Mouse (Mus musculus) olfactory bulb, adult 2 months (tissue): ENCODE results near the gene Gp1bb. TPM values are rescaled to one million over a fixed set of nuclear protein-coding genes. Genes with fewer than 3 reads are reported as not detected.

Experiments used
- H3K27ac ChIP-seq: fragments of 200-500 bp; 2 replicates; pipeline ENCODE4 v1.5.1; 2012; ENCODE audit warnings: low read depth, low read length; ENCODE audit not compliant: insufficient read depth
- H3K4me1 ChIP-seq: fragments of 200-500 bp; 2 replicates; pipeline ENCODE4 v1.6.1; 2012; ENCODE audit warnings: low read length; ENCODE audit not compliant: control insufficient read depth, insufficient read depth
- H3K4me3 ChIP-seq: fragments of 200-500 bp; 2 replicates; pipeline ENCODE4 v1.5.1; 2012; ENCODE audit warnings: mild to moderate bottlenecking, low read depth, low read length, moderate library complexity; ENCODE audit not compliant: insufficient read depth
- CTCF ChIP-seq: fragments of 200-500 bp; IDR thresholded peaks from 2 replicates; pipeline ENCODE4 v1.5.1; 2012; ENCODE audit warnings: low read depth, mild to moderate bottlenecking, low read length, moderate library complexity; ENCODE audit not compliant: insufficient read depth
- POLR2A ChIP-seq: fragments of 200-500 bp; IDR thresholded peaks from 2 replicates; pipeline ENCODE4 v1.6.1; 2012; ENCODE audit warnings: mild to moderate bottlenecking, low read depth, low read length, moderate library complexity; ENCODE audit not compliant: insufficient read depth
- WGBS: fragments of 180-500 bp; shearing (Covaris S2); methylation state at CpG from one replicate; pipeline ENCODE4 v1.1.7; 2018; 5-methylcytosine and 5-hydroxymethylcytosine counted together
- polyA plus RNA-seq: library from polyadenylated mRNA; stranded (reverse); fragments of >200 nt; gene quantifications from 2 replicates; pipeline ENCODE4 v1.2.4, GENCODE M21; 2012; ENCODE audit warnings: low replicate concordance; ENCODE audit not compliant: missing spikeins, insufficient read depth, insufficient read length

The Gp1bb gene
- polyA plus RNA-seq, 1 experiment = not detected

DNA sequence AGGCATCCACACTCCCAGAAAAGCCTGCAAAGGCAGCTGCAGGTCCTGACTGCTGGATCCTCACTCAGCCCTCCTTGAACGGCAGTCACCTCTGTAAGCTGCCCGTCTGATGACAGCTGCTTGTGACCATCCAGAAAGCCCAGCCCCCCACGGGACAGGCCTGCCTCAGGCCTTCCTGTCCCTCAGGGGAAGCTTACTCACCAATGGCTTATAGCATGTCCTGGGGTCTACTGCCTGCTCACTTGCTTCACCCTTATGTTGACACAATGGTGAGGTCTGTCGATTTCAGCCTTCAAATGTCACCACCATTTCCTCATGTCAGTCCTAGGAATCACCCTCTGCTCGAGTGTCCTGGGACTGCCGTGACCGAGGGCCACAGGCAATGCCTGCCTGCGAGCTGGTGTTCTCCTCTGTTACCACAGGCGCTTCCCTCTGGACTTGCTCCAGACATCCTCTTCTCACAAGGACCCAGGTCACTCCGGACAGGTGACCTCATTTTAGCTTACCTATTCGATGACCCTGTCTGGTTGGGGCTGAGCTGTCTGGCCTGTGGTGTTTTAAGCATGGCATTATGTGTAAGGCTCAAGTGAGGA lies 21.3 kb upstream of the Gp1bb start:
- 87% methylated on average over 11 of the region's 11 CpGs for WGBS
- Histone ChIP-seq H3K4me3 (no peak overlapping the region), H3K4me1 (peaks cover 7% of the 10 kb centered on the region; the same call in 1 of the 2 replicates), H3K27ac (no peak overlapping the region)
- TF ChIP-seq CTCF (no peak), POLR2A (no peak)

DNA sequence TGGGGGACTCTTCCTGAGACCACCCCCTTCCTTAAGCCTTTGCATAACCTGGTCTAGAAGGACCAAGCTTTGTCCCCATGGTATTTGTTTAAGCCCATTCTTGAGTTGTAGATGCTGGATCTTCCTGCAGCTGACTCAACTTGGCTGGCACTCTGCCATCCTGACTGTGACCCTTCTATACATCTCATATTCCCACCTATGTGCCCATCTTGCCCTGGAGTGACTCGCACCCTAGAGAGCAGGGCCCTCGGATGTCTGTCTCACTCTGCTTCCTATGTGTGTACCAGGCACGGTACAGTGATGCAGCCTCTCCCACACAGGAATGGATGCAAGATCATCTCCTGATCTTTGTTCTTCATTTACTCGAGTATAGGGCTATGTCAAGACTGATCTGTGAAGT lies 20.7 kb upstream of the Gp1bb start:
- Histone ChIP-seq H3K4me1 (peaks cover 7% of the 10 kb centered on the region; the same call in 1 of the 2 replicates), H3K4me3 (no peak overlapping the region), H3K27ac (no peak overlapping the region)
- WGBS = 85% methylated on average over 4 of the region's 4 CpGs
- TF ChIP-seq CTCF (no peak), POLR2A (no peak)

DNA sequence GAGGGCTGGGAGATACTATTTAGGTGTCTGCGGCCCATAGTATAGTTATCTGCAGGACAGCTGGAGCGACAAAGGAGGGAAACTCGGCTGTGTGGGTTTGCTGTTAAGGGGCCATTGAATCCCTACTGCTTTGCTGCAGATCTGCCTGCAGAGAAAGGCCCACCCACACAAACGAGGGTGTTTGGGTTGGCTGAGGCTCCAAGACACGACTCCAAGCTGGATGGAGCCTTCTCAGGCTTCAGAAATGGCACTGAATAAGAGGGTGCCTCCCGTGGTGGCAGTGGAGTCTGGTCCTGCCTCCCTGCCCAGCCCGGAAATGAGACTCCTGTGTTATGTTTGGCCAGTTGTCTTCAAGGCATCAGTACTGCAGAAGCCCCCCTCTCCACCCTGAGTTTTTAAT lies 20.1 kb upstream of the Gp1bb start:
- Histone ChIP-seq H3K4me1 (peaks cover 4% of the 10 kb centered on the region; the same call in 1 of the 2 replicates), H3K4me3 (no peak overlapping the region), H3K27ac (no peak overlapping the region)
- TF ChIP-seq POLR2A (no peak), CTCF (no peak)
- WGBS = 30% methylated on average over 7 of the region's 7 CpGs

DNA sequence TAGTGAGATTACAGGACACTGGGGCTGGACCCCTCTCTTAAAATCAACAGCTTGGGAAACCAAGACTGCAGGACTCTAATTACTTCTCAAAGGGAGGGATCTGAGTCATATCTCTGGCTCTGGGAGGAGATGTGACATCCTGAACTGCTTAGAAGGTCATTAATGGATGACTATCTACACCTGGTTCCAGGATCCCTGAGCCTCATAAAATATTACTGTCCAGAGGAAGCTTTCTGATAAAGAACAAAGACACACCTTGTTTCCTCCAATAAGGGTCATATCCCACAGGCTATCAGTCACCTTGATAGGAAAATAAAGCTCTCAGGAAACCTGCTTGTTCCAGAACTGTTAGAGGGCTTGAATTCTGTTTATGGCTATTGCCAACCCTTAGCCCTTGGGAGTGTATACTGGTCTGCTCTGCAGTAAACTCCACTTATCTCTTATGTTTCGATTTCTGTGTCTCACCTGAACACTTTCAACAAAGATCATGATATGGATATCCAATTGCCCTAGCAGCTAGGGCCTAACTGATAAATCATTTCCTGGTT lies 17.3 kb upstream of the Gp1bb start:
- Histone ChIP-seq H3K4me3 (no peak overlapping the region), H3K4me1 (peaks cover 4% of the 10 kb centered on the region; the same call in 1 of the 2 replicates), H3K27ac (no peak overlapping the region)
- 98% methylated on average over 1 of the region's 1 CpGs for WGBS
- no peak for TF ChIP-seq CTCF
- no peak for TF ChIP-seq POLR2A

DNA sequence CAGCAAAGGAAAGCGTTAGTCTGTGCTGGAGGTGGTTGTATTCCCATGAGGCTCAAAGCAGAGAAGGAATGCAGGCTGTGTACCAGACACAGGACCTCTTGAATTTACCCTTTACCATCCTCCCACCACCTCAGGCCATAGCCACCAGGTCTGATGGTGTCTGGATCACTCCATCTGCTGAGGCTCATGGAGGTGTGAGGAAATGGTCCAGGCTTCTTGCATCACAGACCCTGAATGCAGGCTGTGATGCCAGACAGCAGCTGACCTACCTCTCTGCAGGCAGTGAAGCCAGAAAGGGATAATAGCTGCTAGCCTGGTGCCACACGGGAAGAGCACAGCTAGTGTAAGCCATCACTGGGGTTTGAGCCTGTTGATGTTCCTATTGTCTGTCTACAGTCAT lies 16.2 kb upstream of the Gp1bb start:
- peaks cover 4% of the 10 kb centered on the region; the same call in 1 of the 2 replicates for H3K4me1 ChIP-seq
- 59% methylated on average over 2 of the region's 2 CpGs for WGBS

DNA sequence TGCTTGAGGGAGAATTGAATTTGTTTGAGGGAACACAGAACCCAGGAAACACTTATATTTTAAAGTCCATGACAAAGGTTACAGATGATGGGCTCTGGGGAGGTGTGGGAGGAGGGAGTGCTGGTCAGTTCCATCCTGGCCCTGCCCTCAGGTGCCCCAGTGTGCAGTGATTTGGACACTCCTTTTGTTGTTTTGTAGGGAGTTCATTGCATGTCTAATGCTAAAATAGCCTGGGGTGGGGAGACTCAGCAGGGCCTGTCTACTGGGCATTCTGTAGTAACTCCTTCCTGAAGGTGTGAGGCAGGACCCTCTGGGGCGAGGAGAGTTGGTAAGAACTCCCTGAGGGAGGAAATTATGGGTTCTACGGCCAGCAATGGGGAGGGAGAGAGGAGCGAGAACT lies 14.6 kb upstream of the Gp1bb start:
- WGBS = 67% methylated on average over 3 of the region's 3 CpGs
- Histone ChIP-seq H3K4me1 (no peaks in the 10 kb centered on the region), H3K4me3 (no peak overlapping the region), H3K27ac (no peak overlapping the region)
- no peak for TF ChIP-seq POLR2A
- TF ChIP-seq CTCF = no peak

More for the DNA sequence above, 16.2 kb upstream of the Gp1bb start:
- no peak overlapping the region for H3K27ac ChIP-seq
- H3K4me3 ChIP-seq = no peak overlapping the region
- no peak for TF ChIP-seq POLR2A

DNA sequence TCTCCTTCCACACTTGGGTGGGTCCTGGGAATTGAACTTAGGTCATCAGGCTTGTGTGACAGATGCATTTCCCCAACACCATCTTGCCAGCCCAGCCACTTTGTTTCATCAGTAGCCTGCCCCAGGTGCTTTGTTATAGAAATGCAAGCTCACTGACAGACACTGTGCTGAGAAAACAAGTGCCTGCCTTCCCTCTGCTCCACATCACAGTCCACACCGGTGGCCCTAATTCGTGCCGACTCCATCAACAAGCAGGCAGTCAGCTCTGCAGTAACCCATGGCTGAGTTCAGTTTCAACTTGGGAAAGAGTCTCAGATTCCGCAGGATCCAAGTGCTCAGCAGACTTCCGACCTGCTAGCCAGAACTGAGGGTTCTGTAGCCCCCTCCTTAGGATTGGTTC lies 14.2 kb upstream of the Gp1bb start:
- no peak overlapping the region for H3K4me3 ChIP-seq
- no peak for TF ChIP-seq CTCF
- TF ChIP-seq POLR2A = no peak
- no peaks in the 10 kb centered on the region for H3K4me1 ChIP-seq
- 83% methylated on average over 5 of the region's 5 CpGs for WGBS
- no peak overlapping the region for H3K27ac ChIP-seq

DNA sequence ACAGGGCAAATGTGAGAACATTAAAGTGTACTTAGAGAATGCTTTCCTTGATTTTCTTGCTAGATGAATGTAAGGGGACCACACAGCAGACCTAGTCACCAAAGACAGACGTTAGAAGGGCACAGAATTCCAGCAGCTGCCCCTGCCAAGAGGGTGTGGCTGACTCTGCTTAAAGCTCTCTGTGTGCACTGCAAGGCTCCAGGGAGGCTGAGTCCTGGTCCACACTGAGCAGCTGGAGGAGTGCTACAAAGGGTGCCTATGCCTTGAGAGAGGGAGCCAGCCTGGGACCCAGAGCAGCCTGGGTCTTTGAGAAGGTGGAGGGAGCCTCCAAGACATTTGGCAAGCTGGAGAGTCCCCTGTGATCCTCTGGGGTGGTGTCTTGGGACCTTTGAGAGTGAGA lies 11.1 kb upstream of the Gp1bb start:
- H3K27ac ChIP-seq = no peak overlapping the region
- no peak overlapping the region for H3K4me3 ChIP-seq
- H3K4me1 ChIP-seq = peaks cover 12% of the 10 kb centered on the region
- TF ChIP-seq POLR2A (no peak), CTCF (no peak)
- WGBS = 27% methylated on average over 1 of the region's 1 CpGs

DNA sequence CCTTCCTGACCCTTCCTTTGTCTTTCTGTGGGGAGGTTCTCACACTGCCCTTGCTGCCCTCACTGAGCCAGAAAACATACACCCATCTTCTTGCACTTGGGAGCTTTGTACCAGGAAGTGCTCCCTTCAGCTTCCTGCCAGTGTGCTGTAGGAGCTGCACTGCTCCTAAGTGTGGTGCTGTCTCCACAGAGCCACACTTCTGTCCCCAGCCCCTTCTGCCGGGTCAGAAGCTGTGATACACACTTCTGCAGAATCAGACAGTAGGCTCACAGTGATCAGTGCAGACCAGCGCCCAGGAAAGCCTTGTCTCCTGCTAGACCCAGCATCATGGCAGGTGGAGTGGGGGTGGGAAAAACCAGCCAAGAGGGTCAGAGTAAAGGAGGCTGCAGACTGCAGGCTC lies 10.6 kb upstream of the Gp1bb start:
- H3K4me3 ChIP-seq = no peak overlapping the region
- WGBS = 79% methylated on average over 2 of the region's 2 CpGs
- H3K4me1 ChIP-seq = peaks cover 16% of the 10 kb centered on the region
- TF ChIP-seq CTCF (no peak), POLR2A (no peak)
- H3K27ac ChIP-seq = no peak overlapping the region
